In the genomic region with DNA sequence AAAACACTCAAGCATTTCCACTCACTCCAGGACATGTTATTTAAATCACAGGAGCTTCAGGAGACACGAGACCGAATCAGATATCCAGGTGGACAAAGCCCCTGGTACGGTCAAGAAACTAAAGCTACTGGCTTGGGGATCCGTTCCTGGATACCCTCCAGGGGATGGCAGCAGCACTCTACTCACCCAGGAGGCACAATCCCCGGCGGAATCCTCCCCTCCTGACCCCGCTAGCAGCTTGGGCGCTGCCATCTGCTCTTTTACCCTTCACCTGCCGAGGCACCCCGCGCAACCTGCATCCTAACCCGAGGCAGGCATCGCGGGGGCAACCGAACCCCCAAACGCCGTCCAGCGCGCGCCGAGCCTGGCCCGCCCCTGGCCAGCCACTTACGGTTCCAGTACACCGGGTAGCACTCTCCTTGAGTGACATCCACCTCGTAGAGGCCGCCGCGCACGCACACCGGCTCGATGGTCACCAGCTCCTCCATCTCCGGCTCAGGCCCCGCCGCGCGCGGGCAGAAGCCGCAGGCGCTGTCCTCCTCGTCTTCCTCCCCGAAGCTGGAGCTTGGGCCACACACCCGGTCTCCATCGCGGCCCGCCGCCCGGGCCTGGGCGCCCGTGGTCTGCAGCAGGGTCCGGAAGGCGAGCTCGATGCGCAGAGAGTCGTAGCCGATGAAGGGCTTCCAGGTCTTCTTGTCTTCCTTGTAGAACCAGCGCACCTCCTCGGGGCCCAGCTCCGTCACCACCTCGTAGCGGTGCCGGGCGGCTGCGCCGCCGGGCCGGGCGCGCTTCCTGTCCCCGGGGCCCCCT, we compare ENCODE assay signal across 8 mouse cellular contexts. TPM values are rescaled to one million over a fixed set of nuclear protein-coding genes. Genes with fewer than 3 reads are reported as not detected.
DNase-seq lines count a peak whose midpoint lies in the region; ATAC-seq and TF ChIP-seq lines count a peak whose summit lies in the region.

No protein-coding gene starts in this region.

- no peaks in the 10 kb centered on the region for H3K36me3 ChIP-seq in forebrain, embryonic 16.5 days (ENCODE audit: control insufficient read depth, insufficient read depth)
- H3K36me3 ChIP-seq in lung, embryonic 16.5 days (ENCODE audit: control insufficient read depth, insufficient read depth, low read length), result no peaks in the 10 kb centered on the region

- peak overlapping the region; percentile 93 for H3K27ac ChIP-seq in forebrain, embryonic 16.5 days (ENCODE audit: low read length)
- H3K27ac ChIP-seq in layer of hippocampus, adult 2 months, result peak overlapping the region; percentile 96
- H3K27ac ChIP-seq in lung, embryonic 16.5 days (ENCODE audit: low read length), result peak overlapping the region; percentile 96

- peak; percentile 27 for DNase-seq in ES-CJ7 (ENCODE audit: low read depth, low spot score)
- DNase-seq in cerebellum, adult 18-20 months, result peak; percentile 64 to 76
- peak; percentile 51 to 71 for DNase-seq in heart, postnatal 36 days
- DNase-seq in layer of hippocampus, adult 2 months (ENCODE audit: low spot score in 2 of 2), result peak in 1 of 2 experiments; percentile 41
- DNase-seq in ovary, postnatal 14 days (ENCODE audit: low spot score), result peak; percentile 33
- DNase-seq in thymus, postnatal 14 days, result peak; percentile 70

- no peaks in the 10 kb centered on the region for H3K27me3 ChIP-seq in forebrain, embryonic 16.5 days (replicated peaks; ENCODE audit: control insufficient read depth, insufficient read depth, low read length)
- H3K27me3 ChIP-seq in lung, embryonic 16.5 days (ENCODE audit: control insufficient read depth, insufficient read depth, low read depth, low read length), result no peaks in the 10 kb centered on the region

- H3K9me3 ChIP-seq in forebrain, embryonic 16.5 days (ENCODE audit: control insufficient read depth, low read length), result no peaks in the 10 kb centered on the region
- no peaks in the 10 kb centered on the region for H3K9me3 ChIP-seq in lung, embryonic 16.5 days (ENCODE audit: control insufficient read depth, low read length)

- peak overlapping the region; percentile 76 for H3K4me2 ChIP-seq in forebrain, embryonic 16.5 days (ENCODE audit: low read length)
- peak overlapping the region; percentile 99 for H3K4me2 ChIP-seq in lung, embryonic 16.5 days (ENCODE audit: low read depth, low read length)

- peaks cover 38% of the 10 kb centered on the region for H3K4me1 ChIP-seq in forebrain, embryonic 16.5 days (replicated peaks; ENCODE audit: control insufficient read depth, insufficient read depth, low read length)
- peaks cover 20% of the 10 kb centered on the region for H3K4me1 ChIP-seq in lung, embryonic 16.5 days (replicated peaks; ENCODE audit: control insufficient read depth, insufficient read depth, low read length)

- peak; percentile 16 for ATAC-seq in forebrain, embryonic 16.5 days
- ATAC-seq in lung, embryonic 16.5 days (ENCODE audit: low read depth), result peak; percentile 35

- TF ChIP-seq CTCF in layer of hippocampus, adult 2 months (conservative IDR thresholded peaks at IDR 0.05), result peak; percentile 11; the same call in 1 of the 2 replicates

- H3K4me3 ChIP-seq in forebrain, embryonic 16.5 days (replicated peaks; ENCODE audit: low read length), result peak overlapping the region; percentile 93
- peak overlapping the region; percentile 97 for H3K4me3 ChIP-seq in layer of hippocampus, adult 2 months
- H3K4me3 ChIP-seq in lung, embryonic 16.5 days (ENCODE audit: low read length), result peak overlapping the region; percentile 91

- intact Hi-C loops in heart, postnatal 36 days (cut with DNase I), result loop anchor here (5.0 kb wide), 2 partner anchors 335 to 730 kb away; no protein-coding TSS in a partner anchor

- peak overlapping the region; percentile 89 for H3K9ac ChIP-seq in forebrain, embryonic 16.5 days (replicated peaks; ENCODE audit: low read depth, low read length)
- peak overlapping the region; percentile 89 for H3K9ac ChIP-seq in lung, embryonic 16.5 days (ENCODE audit: low read length)

- WGBS in forebrain, embryonic 16.5 days, result under 1% methylated on average over 61 of the region's 69 CpGs
- under 1% methylated on average over 61 of the region's 69 CpGs for WGBS in lung, embryonic 16.5 days

RNA-seq across cellular contexts. Expression of gene Ddhd1, which starts 0.9 kb away (rescaled TPM):
- polyA plus RNA-seq in forebrain, embryonic 16.5 days (2015; fragmentation: Nextera tagmentation; extraction: Ambion mirVana), result 16.8 and 18.2 TPM in 2 replicates
- total RNA-seq in heart, postnatal 36 days (2021), result 1 to 10 TPM; 8.6 to 9.3 TPM
- total RNA-seq in layer of hippocampus, adult 2 months (2021), result 10 to 100 TPM; 74.9 to 90.7 TPM
- 5.0 and 5.7 TPM in 2 replicates for polyA plus RNA-seq in lung, embryonic 16.5 days (2015; fragmentation: Nextera tagmentation; extraction: Ambion mirVana)

Comparison
In these comparisons a context has a peak if more than half of its experiments do, and no peak if none do; other contexts are left out.
1. RNA of gene Ddhd1, which starts 0.9 kb away (total RNA-seq): 74.9 to 90.7 TPM in layer of hippocampus, adult 2 months; 8.6 to 9.3 TPM in heart, postnatal 36 days; every median in the first group is over 4 times any median in the second.
2. Peak in every context shown above with its lines, with median percentiles within 50 percentile points of each other: H3K27ac ChIP-seq and H3K4me3 ChIP-seq.